Mouse (Mus musculus) spleen, postnatal 14 days (tissue): Measurements from ENCODE around the gene Dcx.

Source experiments
- DNase-seq, 2 experiments: peaks; one replicate each; pipeline ENCODE4 v3.0.0; 2021 to 2022; ENCODE audit warnings: low spot score in 2 of 2

The Dcx gene

DNA sequence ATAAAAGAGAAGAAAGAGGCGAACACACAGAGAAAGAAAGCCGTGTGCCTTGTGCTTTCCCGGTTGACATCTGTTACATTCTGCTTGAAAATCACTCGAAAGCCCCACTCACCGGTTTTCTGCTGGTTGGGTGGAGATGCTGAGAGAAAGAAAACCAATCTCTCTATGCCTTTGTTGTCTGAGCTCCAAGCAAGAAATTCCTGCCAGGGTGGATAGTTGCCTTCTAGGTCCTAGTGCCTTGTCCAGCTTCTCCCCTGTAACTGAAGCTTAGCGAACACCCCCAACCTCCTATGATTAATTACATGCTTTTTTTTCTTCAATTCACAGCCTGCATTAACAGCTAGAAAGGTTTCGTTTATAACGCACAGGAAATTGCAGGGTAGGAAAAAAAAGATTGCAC, at the start of gene Dcx:
Gene Dcx (minus strand): TSS at position 354 of the 400 bp plus-strand sequence.
- DNase-seq = no peak

DNA sequence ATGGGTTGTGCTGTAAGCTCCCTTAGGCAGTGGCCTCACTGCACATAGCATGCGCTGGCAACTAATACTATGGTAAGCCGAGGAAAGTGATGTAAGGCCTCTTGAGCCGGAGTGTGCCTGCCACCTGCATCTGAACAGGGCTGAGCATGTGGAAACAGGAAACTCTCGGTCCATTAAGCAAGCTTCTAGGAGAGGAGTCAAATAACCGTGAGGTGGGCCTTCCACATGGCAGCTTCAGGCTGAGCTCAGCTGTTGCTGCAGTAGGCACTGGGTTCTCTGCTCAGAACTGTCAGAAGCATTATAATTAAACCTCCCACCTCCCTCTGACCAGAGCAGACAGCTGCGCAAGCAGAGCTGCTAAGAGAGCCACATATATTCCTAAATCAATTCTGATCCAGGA, 33.1 kb upstream of the Dcx start:
- DNase-seq = no peak

- no peak for DNase-seq
These were observed 560 bp upstream of the Dcx start for GRCm38 (mm10) chrX:143933671-143934070.

GRCm38 (mm10) chrX:143932530-143932929, 581 bp downstream of the Dcx start:
- no peak for DNase-seq

- no peak for DNase-seq
These were observed 1.5 kb downstream of the Dcx start for GRCm38 (mm10) chrX:143931400-143932185.

- no peak for DNase-seq
These were observed 11.0 kb downstream of the Dcx start for GRCm38 (mm10) chrX:143922070-143922469.

DNA sequence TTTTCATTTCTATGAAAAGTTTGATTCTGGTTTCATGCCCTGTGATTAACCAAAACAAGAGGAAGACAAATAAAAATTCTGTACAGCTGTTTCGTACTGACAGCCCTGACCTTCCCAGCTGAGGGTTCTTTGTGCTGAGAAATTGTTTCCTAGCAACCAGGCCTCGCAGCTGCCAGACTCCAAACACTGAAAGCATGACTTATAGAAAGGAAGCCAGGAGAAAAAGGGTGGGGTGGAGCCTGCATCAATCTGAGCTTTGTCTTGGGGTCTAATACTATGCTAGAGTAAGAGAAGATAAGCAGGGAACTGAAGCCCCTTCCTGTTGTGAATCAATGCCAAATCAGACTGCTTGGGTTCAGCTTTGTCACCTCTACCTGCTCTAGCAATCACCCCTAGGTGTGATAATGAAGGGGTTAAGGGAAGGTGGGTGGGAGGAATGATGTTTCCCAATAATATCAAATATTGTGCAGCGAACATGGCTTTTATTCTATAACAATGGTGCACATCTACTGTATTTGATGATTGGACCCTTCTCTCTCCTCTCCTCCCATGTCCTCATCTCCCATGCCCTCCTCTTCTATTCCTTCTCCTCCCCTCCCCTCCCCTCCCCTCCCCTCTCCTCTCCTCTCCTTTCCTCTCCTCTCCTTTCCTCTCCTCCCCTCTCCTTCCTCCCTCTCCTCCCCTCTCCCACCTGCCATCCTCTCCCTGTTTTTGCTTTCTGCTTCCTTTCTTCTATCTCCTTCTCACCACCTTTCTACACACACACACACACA, 26.2 kb downstream of the Dcx start:
- DNase-seq = no peak

DNA sequence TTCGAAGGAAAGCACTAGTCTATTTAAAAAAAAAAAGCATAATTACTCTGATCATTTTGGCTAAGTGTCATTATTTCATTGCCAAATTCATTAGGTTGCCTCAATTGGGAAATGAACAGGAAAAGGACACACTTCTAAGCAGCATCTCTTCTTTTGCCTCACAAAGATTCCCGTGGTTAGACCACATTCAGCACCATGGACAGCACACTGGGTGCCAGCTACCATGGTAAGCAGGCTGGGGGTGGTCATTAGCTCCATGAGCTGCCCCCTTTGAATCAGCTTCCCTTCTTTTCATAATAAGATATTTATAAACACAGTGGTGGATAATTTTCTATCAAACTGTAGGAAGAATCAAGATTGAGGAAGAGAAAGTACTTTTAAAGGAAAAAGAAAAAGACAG, 28.4 kb downstream of the Dcx start:
- DNase-seq = no peak

- no peak for DNase-seq
These were observed 30.8 kb downstream of the Dcx start for GRCm38 (mm10) chrX:143902300-143902699.

DNA sequence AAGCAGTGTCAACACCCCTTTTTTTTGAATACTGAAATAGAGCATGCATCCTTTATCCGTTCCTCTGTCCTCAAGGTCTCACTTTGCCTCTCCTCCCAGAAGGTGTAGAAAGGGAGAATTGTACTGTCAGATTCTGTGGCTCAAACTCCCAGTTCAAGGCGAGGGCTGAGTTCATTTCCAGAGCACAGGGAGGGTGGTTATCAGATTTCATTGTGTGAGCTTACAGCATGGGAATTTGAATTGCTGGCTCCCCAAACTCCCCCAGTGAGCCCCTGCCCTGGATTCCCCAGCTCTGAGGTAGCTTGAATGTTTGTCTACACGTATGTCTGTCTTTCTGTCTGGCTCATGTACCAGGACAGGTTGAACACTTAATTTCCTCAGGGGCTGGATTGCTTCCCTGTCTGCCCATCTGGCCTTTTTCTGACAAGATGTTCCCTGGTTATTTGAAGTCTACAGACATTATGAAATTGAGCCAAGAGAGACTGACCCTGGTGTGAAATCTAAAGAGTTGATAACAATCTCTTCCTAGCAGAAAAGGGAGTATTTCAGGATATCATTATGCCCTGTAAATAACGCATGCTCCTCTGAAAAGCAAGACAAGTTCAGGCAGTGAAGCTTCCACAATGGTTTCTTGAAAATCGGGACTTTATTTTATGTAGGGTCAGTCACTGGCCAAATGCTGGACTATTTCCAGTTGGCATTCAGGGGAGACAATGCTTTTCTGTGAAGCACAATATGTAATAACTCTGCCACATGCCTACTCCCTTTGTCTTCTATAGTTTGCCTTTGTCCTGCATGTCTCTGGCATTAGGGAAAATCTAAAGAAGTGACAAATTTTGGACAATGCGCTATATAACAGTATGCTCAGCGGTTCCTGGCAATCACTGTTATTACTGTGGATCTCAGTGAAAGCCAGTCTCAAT, 35.5 kb downstream of the Dcx start:
- DNase-seq = no peak

GRCm38 (mm10) chrX:143896936-143897335, 36.2 kb downstream of the Dcx start:
- DNase-seq = no peak

DNA sequence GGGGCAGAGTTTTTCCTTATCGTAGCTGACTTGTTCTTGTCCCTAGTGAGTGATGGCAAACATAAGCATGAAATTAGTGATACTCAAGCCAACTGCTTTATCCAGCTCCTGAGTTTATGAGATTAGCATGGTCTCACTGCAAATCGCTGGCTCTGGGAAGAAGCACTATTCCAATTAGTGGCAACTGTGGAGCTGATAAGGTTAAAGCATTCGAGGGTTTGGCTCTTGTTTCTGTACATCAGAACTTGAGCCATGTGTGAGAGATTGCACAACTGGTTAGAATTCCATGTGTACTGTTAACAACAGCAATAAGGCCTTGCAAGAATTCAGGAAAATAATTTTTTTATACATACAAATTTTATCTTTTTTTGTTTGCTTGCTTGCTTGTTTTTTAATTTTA, 39.9 kb downstream of the Dcx start:
- DNase-seq = no peak

DNA sequence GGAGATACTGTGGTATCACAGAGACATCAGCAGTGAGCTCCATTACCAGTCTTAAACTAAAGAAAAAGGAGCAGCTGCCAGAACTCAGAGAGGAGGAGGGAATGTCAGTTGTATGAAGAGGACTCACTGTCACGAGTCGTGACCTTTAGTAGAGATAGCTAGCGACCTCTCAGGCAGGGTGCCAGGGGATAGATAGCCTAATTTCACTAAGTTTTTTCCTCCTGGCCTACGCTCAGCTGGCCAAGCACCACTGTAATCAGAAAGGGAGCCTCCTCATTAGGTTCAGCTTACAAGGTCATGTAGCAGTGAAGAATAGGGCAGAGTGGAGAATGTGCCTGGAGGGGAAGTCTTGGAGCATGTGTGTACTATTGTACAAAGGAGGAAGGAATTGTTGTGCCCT, 47.3 kb downstream of the Dcx start:
- no peak for DNase-seq

DNA sequence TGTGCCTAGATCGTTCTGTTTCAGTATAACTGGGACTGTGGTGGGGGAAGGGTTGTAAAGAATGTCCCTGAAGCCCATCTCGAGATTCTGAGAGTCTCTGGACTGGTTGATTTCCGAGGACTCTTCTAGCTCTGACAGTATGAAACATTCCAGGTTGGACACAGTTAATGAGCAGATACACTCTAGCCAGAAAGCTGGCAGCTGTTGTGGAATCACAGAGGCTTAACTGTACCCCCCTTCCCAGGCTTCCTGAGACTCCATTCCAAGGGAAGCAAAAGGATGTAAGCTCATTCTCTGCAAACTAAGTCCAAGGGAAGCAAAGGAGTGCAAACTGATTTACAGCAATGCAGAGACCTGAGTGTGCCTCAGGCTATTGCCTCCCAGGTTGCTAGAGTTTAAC, 48.2 kb downstream of the Dcx start:
- DNase-seq = no peak

GRCm38 (mm10) chrX:143884299-143884698, 48.8 kb downstream of the Dcx start:
- no peak for DNase-seq

GRCm38 (mm10) chrX:143881806-143882468, 51.2 kb downstream of the Dcx start:
- DNase-seq = no peak

DNA sequence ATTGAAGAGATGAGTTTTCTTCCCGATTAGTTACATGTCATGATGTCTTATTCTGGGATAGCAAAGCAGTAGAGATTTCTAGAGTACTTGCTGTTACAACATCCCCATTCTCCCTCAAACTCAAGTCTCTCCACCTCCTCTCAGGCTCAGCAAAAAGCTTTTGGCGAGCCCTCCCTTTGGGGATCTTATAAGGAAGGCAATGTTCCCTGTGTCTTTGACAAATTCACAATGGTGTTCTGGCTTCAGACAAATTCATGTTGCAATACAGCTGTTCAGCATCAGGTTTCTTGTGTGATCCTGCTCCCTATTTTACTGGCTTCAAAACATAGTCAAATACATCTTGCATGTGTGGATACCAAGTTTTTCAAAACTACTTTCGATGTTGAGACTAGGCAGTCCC, 53.5 kb downstream of the Dcx start:
- DNase-seq = no peak

DNA sequence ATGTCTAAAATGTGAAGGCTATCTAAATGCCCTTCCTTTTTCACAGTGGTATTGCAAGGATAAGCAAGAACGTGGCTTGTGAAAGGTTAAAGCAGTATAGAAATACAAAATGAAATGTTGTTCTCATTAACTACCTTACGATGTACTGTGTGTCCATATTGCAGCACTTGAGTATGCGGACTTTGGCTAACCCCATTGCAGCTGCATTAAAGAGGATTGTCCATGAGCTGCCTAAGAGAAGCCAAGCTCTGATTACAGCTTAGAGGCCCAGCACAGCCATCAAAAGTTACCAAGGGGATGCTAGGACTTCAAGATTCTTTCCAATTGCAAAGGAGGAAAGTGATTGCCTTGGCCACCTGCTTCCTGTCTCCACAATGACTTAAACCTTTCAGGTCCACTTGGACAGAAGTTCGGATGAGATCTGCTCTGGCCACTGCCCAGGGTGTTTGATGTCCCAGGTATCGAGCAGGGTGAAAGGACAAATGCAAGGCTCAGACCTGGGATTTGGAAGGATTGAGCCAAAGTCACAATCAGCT, 65.9 kb downstream of the Dcx start:
- no peak for DNase-seq

GRCm38 (mm10) chrX:143851351-143851750, 81.8 kb downstream of the Dcx start:
- no peak for DNase-seq

DNA sequence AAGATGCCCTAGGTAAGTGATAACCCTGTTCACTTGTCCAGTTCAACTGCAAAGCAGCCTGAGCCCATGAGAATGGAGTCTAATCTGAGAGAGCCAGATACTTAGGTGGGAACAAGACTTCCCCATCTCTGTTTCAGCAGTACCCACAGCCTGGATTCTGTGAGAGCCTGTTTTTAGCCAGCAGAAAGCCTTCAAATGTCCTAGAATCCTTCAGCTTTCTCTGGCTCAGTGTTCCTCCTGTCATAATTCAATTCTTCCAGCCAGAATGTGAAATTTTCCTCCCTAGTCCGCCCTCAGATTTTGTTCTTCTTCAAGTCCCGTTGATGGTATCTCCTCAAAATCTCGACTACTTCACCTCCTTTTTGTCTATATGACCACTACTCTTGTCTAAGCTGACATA, 83.1 kb downstream of the Dcx start:
- no peak for DNase-seq

- no peak for DNase-seq
These were observed 86.5 kb downstream of the Dcx start for GRCm38 (mm10) chrX:143846637-143847036.
